Mouse (Mus musculus): ENCODE results near the gene Npas3.

DNA sequence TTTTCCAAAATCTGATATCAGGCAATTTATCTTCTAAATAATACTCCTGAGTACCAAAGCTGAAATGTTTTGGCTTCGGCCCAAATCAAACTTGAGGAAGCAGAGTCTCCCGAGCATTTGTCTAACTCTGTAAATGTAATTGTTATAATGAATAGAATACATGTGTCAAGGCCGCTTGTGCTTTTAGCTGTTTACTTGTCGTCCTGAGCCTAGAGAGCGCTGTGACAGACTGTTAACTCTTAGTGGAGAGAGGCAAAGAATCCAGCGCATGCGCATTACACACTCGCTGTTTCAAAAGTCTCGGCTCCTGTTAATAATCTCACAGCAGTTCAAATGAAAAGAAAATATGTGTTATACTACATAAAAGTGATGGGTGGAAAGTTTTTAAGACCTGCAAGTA is 94.3 kb downstream of the Npas3 start:
- TF ChIP-seq CTCF (IDR thresholded peaks at IDR 0.05; ENCODE audit: control insufficient read depth, insufficient read depth, insufficient read length) = no peak
- no peak for TF ChIP-seq MAX (IDR thresholded peaks at IDR 0.05)

Data from C2C12 (cell line).